Mouse (Mus musculus): ENCODE data around the gene Ehd1. TPM values are rescaled to one million over a fixed set of nuclear protein-coding genes. Genes with fewer than 3 reads are reported as not detected.

Ehd1 gene
- 100 to 1,000 TPM; 138 to 139 TPM for polyA plus RNA-seq (2012; fragmentation: generic; extraction: Trizol)

DNA sequence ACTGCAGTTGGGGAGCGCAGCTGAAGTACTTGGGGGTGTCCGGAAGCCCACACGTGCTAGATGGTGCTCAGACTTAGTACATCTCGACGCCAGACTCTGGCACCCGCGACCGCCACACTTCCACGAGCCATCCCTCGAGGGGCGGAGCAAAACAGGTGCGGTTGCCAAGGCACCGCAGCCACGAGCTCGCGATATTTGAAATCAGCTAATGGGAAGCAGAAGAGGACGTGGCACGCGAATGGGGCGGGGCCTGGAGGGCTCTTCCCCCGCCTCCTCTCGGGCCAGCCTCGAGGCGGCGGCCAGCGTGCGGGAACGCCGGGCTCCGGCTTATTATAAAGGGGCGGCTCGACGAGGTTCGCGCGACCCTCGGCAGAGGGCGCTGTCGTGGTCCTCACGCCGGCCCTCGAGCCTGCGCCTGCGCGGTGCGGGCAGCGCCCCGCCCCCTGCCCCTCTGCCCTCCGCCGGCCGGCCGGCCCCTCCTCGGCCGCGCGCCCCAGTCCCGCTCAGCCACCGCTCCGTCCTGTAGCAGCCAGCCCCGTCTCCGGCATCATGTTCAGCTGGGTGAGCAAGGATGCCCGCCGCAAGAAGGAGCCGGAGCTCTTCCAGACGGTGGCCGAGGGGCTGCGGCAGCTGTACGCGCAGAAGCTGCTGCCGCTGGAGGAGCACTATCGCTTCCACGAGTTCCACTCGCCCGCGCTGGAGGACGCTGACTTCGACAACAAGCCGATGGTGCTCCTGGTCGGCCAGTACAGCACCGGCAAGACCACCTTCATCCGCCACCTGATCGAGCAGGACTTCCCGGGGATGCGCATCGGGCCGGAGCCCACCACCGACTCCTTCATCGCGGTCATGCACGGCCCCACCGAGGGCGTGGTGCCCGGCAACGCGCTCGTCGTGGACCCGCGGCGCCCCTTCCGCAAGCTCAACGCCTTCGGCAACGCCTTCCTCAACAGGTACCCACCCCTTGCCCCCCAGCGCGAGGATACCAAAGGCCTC is at the start of gene Ehd1:
Ehd1 (plus strand) TSS at position 300 of the 996 bp plus-strand sequence.

DNA sequence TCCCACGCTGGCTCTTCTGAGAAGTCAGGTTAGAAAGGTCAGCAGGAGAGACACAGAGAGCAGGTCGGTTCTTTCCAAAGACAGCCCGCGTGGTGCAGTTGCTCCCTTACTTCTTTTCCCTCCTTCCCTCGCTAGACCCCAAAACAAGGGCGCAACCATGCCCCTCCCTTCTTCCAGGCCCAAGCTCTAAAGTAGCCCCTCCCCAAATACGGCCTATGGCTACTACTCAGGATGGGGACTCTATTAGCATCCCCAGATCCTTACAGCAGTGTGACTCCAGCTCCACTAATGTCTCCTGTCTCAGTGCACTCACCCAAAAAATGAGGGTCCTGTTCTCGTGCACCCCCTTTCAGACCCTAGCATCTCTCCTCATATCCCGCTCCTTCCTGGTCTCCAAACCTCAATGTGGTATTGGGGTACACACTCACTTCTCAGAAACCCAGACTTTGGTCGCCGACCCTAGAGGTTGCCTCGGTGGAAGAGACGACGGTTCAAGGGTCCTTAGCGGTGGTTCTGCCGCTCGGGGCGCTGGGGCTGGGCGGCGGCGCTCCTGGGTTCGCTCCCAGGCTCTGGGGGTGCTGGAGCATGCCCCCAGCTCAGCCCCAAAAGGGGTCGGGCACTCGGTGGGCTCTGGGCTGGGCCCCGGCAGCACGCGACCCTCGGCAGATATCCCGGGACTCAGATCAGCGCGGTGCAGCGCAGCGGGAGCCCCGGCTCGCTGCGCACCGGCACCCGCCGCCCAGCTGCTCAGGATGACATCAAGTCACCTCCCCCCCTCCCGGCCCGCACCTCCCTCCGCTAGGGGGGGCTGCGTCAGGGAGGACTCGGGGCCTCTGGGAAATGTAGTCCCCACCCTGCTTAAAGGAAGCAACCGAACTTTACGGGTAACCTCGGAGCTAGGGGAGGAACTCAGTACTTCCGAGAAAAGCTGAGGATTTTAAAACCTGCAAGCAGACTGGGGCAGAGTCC is 41.2 kb upstream of the Ehd1 start, which contains the start of gene Ppp2r5b:
Ppp2r5b (minus strand) TSS at position 789 of the 969 bp plus-strand sequence.

DNA sequence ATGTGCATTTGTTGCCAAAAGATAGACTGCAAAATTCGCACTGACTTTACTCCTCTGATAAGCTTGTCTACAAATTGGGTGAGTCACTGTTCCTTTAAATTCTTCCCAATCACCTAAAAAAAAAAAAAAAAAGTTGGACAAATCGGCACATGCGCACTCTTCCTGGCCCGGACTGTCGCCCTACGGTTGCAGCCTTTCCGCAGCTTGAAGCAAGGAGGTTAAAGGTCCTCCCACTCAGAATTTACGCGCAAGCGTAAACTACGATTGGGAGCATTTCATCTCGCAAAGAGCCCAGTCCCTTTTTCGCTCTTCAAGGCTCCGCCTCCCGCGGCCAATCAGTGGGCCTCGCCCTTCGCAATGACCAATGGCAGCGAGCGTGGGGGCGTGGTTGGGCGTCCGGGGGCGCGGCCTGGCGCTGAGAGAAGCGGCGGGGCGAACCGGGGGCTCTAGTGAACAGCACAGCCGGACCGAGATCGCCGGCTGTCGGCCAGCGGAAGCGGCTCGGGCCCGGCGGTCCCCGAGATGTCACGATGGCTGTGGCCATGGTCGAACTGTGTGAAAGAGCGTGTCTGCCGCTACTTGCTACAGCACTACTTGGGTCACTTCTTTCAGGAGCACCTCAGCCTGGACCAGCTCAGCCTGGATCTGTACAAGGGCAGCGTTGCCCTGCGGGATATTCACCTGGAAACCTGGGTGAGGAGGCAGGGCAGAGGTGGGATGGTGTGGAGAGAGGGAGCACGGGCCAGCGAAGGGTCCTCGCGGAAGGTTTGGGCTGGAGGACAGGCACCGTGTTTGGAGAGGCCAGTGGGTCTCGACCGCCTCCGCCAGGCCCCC is 35.0 kb upstream of the Ehd1 start, which contains the start of gene Atg2a:
Atg2a (plus strand) TSS at position 395 of the 834 bp plus-strand sequence.

GRCm38 (mm10) chr19:6306137-6306551 is 29.6 kb downstream of the Ehd1 start, which contains the start of gene Cdc42bpg:
Gene Cdc42bpg, plus strand, starts transcription at chr19:6306456.

DNA sequence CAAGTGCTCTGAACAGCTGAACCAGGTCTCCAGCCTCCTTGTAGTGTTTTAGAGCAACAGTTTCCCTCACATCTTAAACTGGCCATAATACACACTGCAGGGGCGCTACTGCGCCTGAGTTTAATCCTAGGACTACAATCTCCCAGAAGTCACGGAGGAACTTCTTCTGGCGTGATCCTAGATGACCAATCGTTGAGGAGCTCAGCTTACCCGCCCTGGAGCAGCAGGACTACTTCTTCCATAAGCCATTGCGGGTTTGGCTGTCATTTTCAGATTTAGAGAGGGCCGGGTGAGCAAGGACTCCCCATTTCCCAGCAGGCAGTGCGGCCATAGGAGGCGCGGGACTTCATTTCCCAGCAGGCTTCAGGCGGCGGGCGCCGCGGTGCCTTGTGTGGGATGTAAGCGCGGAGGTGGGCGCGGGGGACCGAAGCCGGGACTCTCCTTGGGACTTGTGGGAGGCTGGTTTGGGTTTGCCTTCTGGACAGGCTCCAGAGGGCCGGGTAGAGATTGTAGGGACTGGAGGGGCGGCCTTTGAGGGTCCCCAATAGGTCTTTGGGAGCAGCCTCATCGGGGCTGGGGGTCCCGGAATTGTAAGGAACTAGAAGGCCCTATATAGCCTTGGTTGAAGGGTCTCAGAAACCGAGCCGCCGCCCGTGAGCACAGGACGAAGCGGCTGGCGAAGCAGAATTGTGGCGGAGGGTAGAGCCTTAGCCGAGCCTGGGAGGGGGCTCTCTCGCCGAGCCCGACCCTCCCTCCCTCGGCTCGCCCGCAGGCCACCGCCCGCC is 58.3 kb downstream of the Ehd1 start, which contains the start of gene Men1:
Men1 (plus strand) TSS at position 307 of the 785 bp plus-strand sequence.

DNA sequence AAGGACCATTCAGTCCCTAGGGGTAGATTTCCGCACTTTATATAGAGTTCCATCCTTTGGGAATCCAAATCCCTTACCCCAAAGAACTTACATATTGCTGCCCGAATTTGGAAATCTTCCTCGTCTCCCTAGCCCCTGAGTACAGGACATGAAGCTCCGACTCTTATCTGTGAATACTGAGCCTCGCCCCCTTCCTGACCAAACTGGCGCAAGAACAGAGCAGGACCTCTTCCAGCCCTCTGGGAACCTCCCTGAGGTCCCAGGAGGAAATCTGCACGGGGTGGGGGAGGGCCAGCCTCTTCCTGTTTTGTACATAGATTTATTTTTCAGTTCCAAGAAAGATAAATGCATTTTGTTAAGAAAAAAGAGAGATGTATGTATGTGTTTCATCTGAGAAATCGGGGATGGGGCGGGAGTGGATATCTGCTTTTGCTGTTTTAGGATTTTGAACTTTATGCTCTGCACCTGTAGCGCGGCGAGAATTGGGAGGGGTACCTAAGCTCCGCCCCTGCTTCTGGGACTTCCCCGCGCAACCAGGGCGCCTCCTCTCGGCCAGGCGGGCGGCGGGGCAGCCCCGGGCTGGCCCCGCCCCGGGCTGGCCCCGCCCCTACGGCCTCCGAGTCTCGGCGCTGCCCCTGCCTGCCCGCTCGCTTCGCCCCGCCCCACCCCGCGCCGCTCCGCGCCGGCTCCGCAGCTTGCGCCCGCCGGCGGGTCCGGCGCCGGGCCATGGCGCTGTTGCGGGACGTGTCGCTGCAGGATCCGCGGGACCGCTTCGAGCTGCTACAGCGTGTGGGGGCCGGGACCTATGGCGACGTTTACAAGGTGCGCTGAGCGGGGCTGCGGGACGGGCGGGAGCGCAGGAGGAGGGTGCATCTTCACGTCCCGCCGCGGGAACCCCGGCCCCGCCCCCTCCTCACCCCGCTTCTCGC is 64.3 kb downstream of the Ehd1 start, which contains the start of gene Map4k2:
Map4k2 (plus strand) TSS at position 612 of the 929 bp plus-strand sequence.

Other genes starting within 250 kb of the Ehd1 start
- 10 to 100 TPM in 1 of 2 experiments, 1 to 10 TPM in 1; 8.1 to 37.0 TPM for gene Syvn1, start 230.1 kb upstream of the Ehd1 start, polyA plus RNA-seq (2012; fragmentation: generic; extraction: Trizol)
- gene Mrpl49, start 218.9 kb upstream of the Ehd1 start, polyA plus RNA-seq (2012; fragmentation: generic; extraction: Trizol), result 10 to 100 TPM; 53.0 to 53.6 TPM
- 1,000 to 10,000 TPM; 3,123 to 6,609 TPM for gene Fau, start 218.9 kb upstream of the Ehd1 start, polyA plus RNA-seq (2012; fragmentation: generic; extraction: Trizol)
- 10 to 100 TPM; 47.8 to 81.5 TPM for gene Znhit2, start 215.5 kb upstream of the Ehd1 start, polyA plus RNA-seq (2012; fragmentation: generic; extraction: Trizol)
- gene Tm7sf2, start 208.4 kb upstream of the Ehd1 start, polyA plus RNA-seq (2012; fragmentation: generic; extraction: Trizol), result 10 to 100 TPM; 13.4 to 34.1 TPM
- gene Vps51, start 199.5 kb upstream of the Ehd1 start, polyA plus RNA-seq (2012; fragmentation: generic; extraction: Trizol), result 10 to 100 TPM; 86.8 to 98.3 TPM
- not detected for gene Tmem262, start 196.7 kb upstream of the Ehd1 start, polyA plus RNA-seq (2012; fragmentation: generic; extraction: Trizol)
- 1 to 10 TPM in 1 of 2 experiments, under 1 TPM in 1; 0.12 to 1.5 TPM for gene Gm28374, start 194.5 kb upstream of the Ehd1 start, polyA plus RNA-seq (2012; fragmentation: generic; extraction: Trizol)
- 100 to 1,000 TPM in 1 of 2 experiments, 10 to 100 TPM in 1; 97.2 to 129 TPM for gene Zfpl1, start 191.8 kb upstream of the Ehd1 start, polyA plus RNA-seq (2012; fragmentation: generic; extraction: Trizol)
- 10 to 100 TPM; 22.1 to 36.7 TPM for gene Cdca5, start 191.7 kb upstream of the Ehd1 start, polyA plus RNA-seq (2012; fragmentation: generic; extraction: Trizol)
- gene AC131692.1, start 182.3 kb upstream of the Ehd1 start, polyA plus RNA-seq (2012; fragmentation: generic; extraction: Trizol), result under 1 TPM; 0.25 to 0.46 TPM
- under 1 TPM; 0.07 to 0.28 TPM for gene Naaladl1, start 170.9 kb upstream of the Ehd1 start, polyA plus RNA-seq (2012; fragmentation: generic; extraction: Trizol)
- 10 to 100 TPM; 28.4 to 46.8 TPM for gene Sac3d1, start 158.1 kb upstream of the Ehd1 start, polyA plus RNA-seq (2012; fragmentation: generic; extraction: Trizol)
- gene Snx15, start 148.4 kb upstream of the Ehd1 start, polyA plus RNA-seq (2012; fragmentation: generic; extraction: Trizol), result 10 to 100 TPM; 17.1 to 34.0 TPM
- gene Batf2, start 135.7 kb upstream of the Ehd1 start, polyA plus RNA-seq (2012; fragmentation: generic; extraction: Trizol), result under 1 TPM in 1 of 2 experiments, not detected in 1; 0.14 TPM
- gene Arl2, start 135.2 kb upstream of the Ehd1 start, polyA plus RNA-seq (2012; fragmentation: generic; extraction: Trizol), result 100 to 1,000 TPM; 112 to 164 TPM
- not detected for gene Majin, start 92.3 kb upstream of the Ehd1 start, polyA plus RNA-seq (2012; fragmentation: generic; extraction: Trizol)
- 1 to 10 TPM in 1 of 2 experiments, under 1 TPM in 1; 0.33 to 3.6 TPM for gene Gpha2, start 50.3 kb upstream of the Ehd1 start, polyA plus RNA-seq (2012; fragmentation: generic; extraction: Trizol)
- gene Ppp2r5b, start 40.9 kb upstream of the Ehd1 start, polyA plus RNA-seq (2012; fragmentation: generic; extraction: Trizol), result 10 to 100 TPM; 11.0 to 23.1 TPM
- gene Atg2a, start 35.1 kb upstream of the Ehd1 start, polyA plus RNA-seq (2012; fragmentation: generic; extraction: Trizol), result 10 to 100 TPM; 10.8 to 22.6 TPM
- gene Cdc42bpg, start 29.7 kb downstream of the Ehd1 start, polyA plus RNA-seq (2012; fragmentation: generic; extraction: Trizol), result under 1 TPM; 0.04 to 0.26 TPM
- gene Men1, start 58.3 kb downstream of the Ehd1 start, polyA plus RNA-seq (2012; fragmentation: generic; extraction: Trizol), result 10 to 100 TPM; 39.2 to 60.2 TPM
- gene Map4k2, start 64.4 kb downstream of the Ehd1 start, polyA plus RNA-seq (2012; fragmentation: generic; extraction: Trizol), result 10 to 100 TPM in 1 of 2 experiments, 1 to 10 TPM in 1; 3.1 to 11.6 TPM
- gene Sf1, start 87.0 kb downstream of the Ehd1 start, polyA plus RNA-seq (2012; fragmentation: generic; extraction: Trizol), result 100 to 1,000 TPM in 1 of 2 experiments, 10 to 100 TPM in 1; 75.7 to 128 TPM
- 1 to 10 TPM in 1 of 2 experiments, under 1 TPM in 1; 0.06 to 3.8 TPM for gene Pygm, start 107.7 kb downstream of the Ehd1 start, polyA plus RNA-seq (2012; fragmentation: generic; extraction: Trizol)
- gene Rasgrp2, start 122.6 kb downstream of the Ehd1 start, polyA plus RNA-seq (2012; fragmentation: generic; extraction: Trizol), result 1 to 10 TPM in 1 of 2 experiments, under 1 TPM in 1; 0.01 to 2.2 TPM
- gene Nrxn2, start 142.0 kb downstream of the Ehd1 start, polyA plus RNA-seq (2012; fragmentation: generic; extraction: Trizol), result under 1 TPM; 0.51 to 0.53 TPM